Mouse (Mus musculus) T-cell, adult 2 months (primary cell): ENCODE results near the gene Ifitm3.
"Not testable (repeated sequence)": the region's sequence is repeated elsewhere in the genome, so short reads cannot be mapped to it uniquely, and the experiment has no call there.

Experiments
- DNase-seq: peaks from one replicate; pipeline ENCODE4 v3.0.0; 2022; ENCODE audit warnings: low spot score

Ifitm3 gene

DNA sequence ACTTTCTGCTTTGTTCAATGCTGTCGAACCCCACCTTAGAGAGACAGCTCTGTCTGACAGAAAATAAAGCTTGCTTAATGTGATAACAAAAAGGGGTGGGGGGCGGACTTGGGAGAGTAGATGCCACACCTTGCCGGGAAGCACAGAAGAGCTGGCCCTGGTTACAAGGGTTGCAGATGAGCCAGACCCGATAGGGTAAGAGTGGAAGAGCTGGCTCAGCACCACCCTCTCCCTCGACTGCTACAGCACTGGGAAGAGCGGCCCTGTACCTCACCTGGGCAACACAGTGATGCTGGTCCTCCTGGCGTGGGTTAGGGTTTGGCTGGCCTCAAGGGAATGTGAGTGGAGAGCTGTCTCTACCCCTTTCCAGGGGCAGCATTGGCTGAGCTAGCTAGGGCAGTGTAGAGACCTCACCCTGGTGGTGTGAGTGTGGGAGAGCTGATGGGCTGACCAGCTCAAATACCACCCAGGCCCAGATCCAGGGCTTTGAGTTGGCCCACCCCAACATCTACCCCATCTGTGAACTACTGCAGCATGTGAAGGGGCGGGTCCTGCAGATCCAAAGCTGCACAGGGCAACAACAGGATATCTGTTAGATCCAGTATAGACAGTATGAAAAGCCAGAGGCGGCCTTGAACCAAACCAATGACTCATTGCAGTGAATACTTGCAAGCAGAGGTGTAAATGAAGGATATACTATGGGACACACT, 22.0 kb upstream of the Ifitm3 start:
- DNase-seq = no peak

GRCm38 (mm10) chr7:141030390-141030789, 19.8 kb upstream of the Ifitm3 start:
- no peak for DNase-seq

DNA sequence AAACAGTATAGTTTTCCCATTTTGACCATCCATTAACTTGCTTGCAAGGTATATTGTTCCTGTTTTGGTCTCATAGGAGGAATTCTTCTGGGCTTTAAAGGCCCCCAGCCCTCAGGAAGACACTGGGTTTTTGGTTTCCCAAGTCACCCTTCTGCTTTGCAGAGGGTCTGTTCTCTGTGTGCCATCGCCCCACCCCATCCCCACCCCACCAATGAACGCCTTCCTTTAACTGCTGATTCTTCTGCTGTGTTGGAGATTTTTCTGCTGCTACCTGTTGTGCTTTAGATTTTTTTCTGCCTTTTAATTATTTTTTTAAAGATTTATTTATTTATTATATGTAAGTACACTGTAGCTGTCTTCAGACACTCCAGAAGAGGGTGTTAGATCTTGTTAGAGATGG, 18.3 kb upstream of the Ifitm3 start, which contains the start of gene Gm17387:
Gm17387 (plus strand) TSS at position 301 of the 400 bp plus-strand sequence.
- no peak for DNase-seq

GRCm38 (mm10) chr7:141026740-141027098, 16.1 kb upstream of the Ifitm3 start:
- DNase-seq = no peak

DNA sequence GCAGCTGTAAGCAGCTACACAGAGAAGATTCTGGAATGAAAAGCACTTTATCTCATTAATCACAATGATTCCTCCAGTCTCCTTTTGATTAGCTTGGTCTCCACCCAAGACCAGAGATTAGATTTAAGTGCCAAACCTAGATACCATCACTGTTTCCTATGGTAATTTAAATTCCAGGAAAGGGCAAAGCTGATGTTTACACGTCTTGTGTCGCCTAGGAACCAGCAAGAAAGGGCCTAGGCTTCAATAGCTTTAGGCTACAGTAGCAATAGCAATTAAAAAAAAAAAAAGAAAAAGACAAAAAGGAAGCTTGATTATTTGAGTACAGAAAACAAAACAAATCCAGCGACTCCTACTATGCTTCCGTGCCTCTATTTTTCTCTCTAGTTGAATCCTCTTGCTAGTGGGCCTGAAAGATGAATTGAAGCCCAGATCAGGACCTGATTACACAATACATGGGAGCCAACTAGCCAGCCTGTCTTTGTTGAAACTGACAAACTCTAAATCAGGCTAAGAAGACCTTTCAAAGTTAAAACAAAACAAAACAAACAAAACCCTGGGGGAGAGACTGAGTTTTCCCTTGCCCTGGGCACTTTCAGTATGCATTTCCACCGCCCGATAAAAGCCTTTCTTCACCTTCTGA, 15.6 kb upstream of the Ifitm3 start:
- no peak for DNase-seq

DNA sequence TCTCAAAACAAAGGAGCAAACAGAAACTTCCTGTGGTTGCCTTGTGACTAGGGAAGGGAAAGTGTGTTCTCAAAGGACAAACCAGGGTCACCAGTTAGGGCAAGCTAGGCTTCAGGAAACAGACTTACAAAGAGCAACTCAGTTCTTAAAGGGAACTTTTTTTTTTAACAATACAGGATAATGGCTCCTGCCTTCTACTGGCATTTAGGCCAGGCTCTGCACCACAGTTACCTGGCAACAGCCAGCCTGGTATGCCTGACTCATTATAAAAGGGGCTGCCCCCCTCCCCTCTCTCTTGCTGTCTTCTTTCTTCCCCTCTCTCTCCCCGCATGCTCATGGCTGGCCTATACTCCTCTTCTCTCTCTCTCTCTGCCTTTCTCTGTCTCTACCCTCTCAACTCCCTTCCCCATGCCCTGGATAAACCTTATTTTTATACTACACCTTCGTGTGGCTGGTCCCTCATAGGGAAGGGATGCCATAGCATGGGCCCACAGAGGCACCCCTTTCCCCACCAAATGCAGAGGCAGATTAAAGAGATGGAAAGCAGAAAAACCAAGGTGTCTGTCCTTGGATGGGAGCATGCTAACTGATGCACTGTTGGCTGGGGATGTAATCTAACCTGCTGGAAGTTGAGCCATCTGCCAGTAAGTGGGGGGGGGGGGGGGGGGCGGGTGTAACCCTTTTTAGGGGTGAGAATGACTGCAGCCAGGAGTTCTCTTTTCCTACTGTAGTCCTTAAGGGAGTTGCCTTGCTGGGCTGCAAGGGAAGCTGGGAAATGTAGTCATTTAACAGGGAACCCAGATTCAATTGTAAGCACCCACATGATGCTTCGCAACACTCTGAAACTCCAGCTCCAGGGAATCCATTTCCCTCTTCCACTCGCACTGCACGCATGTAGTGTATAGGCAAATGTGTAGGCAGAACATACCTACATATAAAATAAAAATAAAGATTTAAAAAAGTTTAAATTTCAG, 14.6 kb upstream of the Ifitm3 start:
- no peak for DNase-seq

GRCm38 (mm10) chr7:141021489-141022449, 11.2 kb upstream of the Ifitm3 start:
- DNase-seq = no peak

DNA sequence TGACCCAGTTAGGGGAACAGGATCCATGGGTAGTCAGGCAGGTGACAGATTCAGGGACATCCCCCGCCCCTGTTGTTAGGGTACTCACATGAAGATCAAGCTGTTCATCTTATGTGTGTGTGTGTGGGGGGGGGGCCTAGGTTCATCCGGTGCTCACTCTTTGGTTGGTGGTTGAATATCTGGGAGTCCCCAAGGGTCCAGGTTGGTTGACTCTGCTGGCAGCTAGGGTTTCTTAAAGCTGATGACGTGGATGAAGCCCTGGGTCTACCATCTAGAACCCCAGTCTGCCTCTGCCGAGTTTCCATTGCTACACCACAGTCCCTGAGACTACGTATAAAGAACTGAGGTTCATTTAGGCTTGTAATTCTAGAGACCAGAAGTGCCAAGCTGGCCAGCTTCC, 8.5 kb upstream of the Ifitm3 start:
- DNase-seq = no peak

DNA sequence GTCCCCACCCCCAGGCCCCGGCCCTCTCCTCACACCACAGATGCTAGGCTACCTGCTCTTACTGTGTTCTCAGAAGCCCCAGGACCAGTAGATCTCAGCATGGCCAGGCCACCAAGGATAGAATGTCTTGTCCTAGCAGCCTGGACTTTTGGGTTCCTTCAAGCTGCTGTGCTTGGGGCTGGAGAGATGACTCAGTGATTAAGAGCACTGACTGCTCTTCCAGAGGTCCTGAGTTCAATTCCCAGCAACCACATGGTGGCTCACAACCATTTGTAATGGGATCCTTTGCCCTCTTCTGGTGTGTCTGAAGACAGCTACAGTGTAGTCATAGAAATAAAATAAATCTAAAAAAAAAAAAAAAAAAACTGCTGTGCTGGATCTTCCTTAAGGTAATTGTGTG, 7.3 kb upstream of the Ifitm3 start, which contains the start of gene Ifitm6:
Ifitm6 (minus strand) TSS at position 101 of the 400 bp plus-strand sequence.
- not testable (repeated sequence) for DNase-seq

- no peak for DNase-seq
These were observed 6.4 kb upstream of the Ifitm3 start for GRCm38 (mm10) chr7:141016707-141017697.

DNA sequence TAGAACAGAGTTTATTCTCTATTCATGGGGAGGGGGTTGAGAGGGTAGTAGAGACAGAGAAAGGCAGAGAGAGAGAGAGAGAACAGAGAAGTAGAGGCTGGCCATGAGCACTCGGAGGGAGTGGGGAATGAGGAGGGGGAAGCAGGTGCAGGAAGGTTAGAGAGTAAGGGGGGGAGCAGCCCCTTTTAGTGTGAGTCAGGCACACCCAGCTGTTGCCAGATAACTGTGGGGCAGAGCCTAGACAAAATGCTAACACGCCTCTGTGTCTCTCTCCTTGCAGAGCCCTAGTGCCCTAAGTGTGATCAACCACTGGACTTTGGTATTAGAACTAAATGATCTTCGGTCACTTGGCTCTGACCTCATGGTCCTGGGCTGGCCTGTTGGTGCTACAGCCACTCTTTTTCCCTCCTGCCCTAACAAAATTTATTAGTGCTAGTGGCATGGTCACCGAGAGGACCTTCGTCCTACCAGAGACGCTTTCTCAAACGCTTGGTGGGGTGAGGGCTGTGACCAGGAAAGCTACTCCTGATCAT, 734 bp upstream of the Ifitm3 start:
- no peak for DNase-seq

DNA sequence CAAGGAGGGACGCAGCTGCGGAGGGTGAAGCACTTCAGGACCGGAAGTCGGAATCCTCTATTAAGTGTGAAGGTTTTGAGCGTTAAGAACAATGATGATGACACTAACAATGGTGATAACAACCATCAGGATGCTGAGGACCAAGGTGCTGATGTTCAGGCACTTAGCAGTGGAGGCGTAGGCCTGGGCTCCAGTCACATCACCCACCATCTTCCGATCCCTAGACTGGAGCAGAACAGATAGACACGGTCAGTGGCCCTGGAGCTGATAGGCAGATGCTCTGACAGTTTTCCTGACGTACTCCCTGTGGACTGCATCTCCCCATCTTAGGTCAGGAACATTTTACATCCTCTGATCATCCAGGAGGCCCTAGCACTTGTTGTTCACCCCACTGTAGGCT, 905 bp downstream of the Ifitm3 start:
- DNase-seq = no peak

- peak; percentile 74 for DNase-seq
These were observed 1.5 kb downstream of the Ifitm3 start for GRCm38 (mm10) chr7:141008938-141009660.

- no peak for DNase-seq
These were observed 2.2 kb downstream of the Ifitm3 start for GRCm38 (mm10) chr7:141008312-141008761.

DNA sequence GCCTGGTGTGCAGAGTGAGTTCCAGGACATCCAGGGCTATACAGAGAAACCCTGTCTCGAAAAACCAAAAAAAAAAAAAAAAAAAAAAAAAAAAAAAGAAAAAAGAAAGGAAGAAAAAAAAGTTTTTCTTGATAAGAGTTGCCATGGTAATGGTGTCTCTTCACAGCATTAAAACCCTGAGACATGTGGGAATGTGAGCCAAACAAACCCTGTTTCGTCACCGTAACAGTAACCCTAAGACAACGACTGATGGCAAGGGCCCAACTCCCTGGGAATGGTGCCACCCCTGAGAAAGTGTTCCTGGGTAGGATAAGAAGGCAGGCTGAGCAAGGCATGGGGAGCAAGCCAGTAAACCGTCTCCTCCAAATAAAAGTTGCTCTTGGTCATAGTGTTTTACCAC, 3.7 kb downstream of the Ifitm3 start:
- no peak for DNase-seq

DNA sequence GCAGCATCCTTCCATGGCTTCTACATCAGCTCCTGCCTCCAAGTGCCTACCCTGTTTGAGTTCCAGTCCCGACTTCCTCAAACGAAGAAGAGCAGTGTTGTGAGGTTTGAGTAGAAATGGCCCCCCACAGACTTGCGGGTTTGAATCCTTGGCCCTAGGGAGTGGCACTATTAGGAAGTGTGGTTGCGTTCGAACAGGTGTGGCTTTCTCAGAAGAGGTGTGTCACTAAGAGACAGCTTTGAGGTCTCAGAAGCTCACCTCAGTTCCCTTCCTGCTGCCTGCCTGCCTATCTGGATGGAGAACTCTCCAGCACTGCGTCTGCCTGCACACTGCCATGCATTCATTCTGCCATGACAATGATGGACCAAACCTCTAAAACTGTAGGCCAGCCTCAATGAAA, 4.1 kb downstream of the Ifitm3 start:
- no peak for DNase-seq

DNA sequence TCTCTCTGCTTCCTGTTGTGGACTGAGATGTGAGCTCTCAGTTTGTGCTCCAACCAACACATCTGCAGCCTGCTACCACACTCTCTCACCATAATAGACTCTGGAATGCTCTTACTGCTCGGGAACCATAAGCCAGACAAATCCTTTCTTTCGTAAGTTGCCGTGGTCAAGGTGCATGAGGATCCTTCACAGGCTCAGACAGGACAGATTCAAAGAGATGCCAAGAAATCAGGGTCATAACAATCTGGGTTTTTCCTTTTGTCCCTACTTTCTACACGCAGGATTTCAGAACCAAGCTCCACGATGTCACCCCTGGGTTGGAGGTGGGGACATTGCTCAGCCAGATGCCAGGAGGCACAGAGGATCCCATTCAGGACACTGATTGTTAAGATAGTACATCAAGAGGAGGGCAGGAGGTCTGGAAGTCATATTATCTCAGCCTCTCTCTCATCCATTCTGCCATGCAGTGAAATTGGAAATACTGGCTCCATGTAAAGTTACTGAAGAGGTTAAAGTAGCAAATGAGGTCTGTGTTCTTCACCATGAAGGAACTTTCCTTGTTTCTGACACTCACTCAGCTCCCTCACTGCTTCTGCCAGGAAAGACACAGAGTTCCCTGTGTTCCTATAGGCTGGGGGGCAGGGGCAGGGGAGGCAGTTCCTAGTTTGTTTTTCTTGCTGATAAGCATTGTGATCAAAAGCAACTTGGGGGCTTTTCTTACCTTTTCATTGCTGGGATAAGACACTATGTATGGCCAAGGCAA, 7.1 kb downstream of the Ifitm3 start:
- no peak for DNase-seq
